Mouse (Mus musculus) myocyte (in vitro differentiated cells): ENCODE data around the gene Clmn. TPM values are rescaled to one million over a fixed set of nuclear protein-coding genes. Genes with fewer than 3 reads are reported as not detected.

ENCODE experiments used
- H3K27me3 ChIP-seq: one replicate; pipeline ENCODE4 v1.6.1; 2011; ENCODE audit not compliant: control insufficient read depth, insufficient read depth, insufficient read length
- H3K36me3 ChIP-seq: one replicate; pipeline ENCODE4 v1.6.1; 2011; ENCODE audit not compliant: control insufficient read depth, insufficient read depth
- H3K4me2 ChIP-seq: one replicate; pipeline ENCODE4 v1.6.1; 2011; ENCODE audit warnings: low read depth, control low read depth
- H3K4me3 ChIP-seq: one replicate; pipeline ENCODE4 v1.5.1; 2011; ENCODE audit warnings: mild to moderate bottlenecking, control low read depth, moderate library complexity
- H3K79me2 ChIP-seq: one replicate; pipeline ENCODE4 v1.6.1; 2011; ENCODE audit not compliant: control insufficient read depth, insufficient read depth
- H3ac ChIP-seq: one replicate; pipeline ENCODE4 v1.6.1; 2011; ENCODE audit not compliant: control insufficient read depth, insufficient read length
- CEBPB ChIP-seq: IDR thresholded peaks from 2 replicates; pipeline ENCODE4 v1.6.1; 2011; ENCODE audit warnings: mild to moderate bottlenecking, moderate library complexity; ENCODE audit not compliant: poor library complexity, insufficient read depth, severe bottlenecking
- E2F4 ChIP-seq: IDR thresholded peaks from one replicate; pipeline ENCODE4 v1.6.1; 2011; ENCODE audit warnings: mild to moderate bottlenecking, control low read depth, moderate library complexity; ENCODE audit not compliant: insufficient read depth
- MAX ChIP-seq: IDR thresholded peaks from one replicate; pipeline ENCODE4 v1.6.1; 2011; ENCODE audit warnings: low read depth, mild to moderate bottlenecking, control low read depth
- MYOD1 ChIP-seq, 3 experiments: IDR thresholded peaks; one replicate each; pipeline ENCODE4 v1.6.1; 2011; ENCODE audit warnings: control low read depth in 2 of 3, low read depth in 2 of 3, mild to moderate bottlenecking in 2 of 3, moderate library complexity in 1 of 3; ENCODE audit not compliant: insufficient read length in 2 of 3, control insufficient read depth in 1 of 3
- MYOG ChIP-seq, 3 experiments: IDR thresholded peaks; one replicate each; pipeline ENCODE4 v1.6.1; 2011; ENCODE audit warnings: control low read depth in 2 of 3, low read depth in 2 of 3, mild to moderate bottlenecking in 2 of 3; ENCODE audit not compliant: insufficient read length in 2 of 3, control insufficient read depth in 1 of 3, insufficient read depth in 1 of 3
- POLR2A ChIP-seq: IDR thresholded peaks from one replicate; pipeline ENCODE4 v1.6.1; 2011; ENCODE audit warnings: low read depth, mild to moderate bottlenecking, control low read depth, moderate library complexity; ENCODE audit not compliant: insufficient read length
- POLR2AphosphoS2 ChIP-seq: IDR thresholded peaks from one replicate; pipeline ENCODE4 v1.6.1; 2011; ENCODE audit warnings: low read depth, control low read depth; ENCODE audit not compliant: insufficient read length
- REST ChIP-seq: IDR thresholded peaks from one replicate; pipeline ENCODE4 v1.6.1; 2011; ENCODE audit warnings: mild to moderate bottlenecking, control low read depth, moderate library complexity; ENCODE audit not compliant: insufficient read depth, insufficient read length
- SRF ChIP-seq: IDR thresholded peaks from one replicate; pipeline ENCODE4 v1.6.1; 2011; ENCODE audit warnings: low read depth; ENCODE audit not compliant: control insufficient read depth, insufficient read length
- TCF12 ChIP-seq: IDR thresholded peaks from one replicate; pipeline ENCODE4 v1.6.1; 2011; ENCODE audit warnings: mild to moderate bottlenecking, control low read depth; ENCODE audit not compliant: poor library complexity, insufficient read depth, severe bottlenecking
- TCF3 ChIP-seq: IDR thresholded peaks from one replicate; pipeline ENCODE4 v1.6.1; 2011; ENCODE audit warnings: low read depth, control low read depth; ENCODE audit not compliant: insufficient read length
- USF1 ChIP-seq: IDR thresholded peaks from one replicate; pipeline ENCODE4 v1.6.1; 2011; ENCODE audit warnings: low read depth, mild to moderate bottlenecking, control low read depth, moderate library complexity
- polyA plus RNA-seq: library from polyadenylated mRNA; unstranded; fragments of >200 nt; fragmentation: generic; extraction: Trizol; gene quantifications from one replicate; pipeline ENCODE4 v1.2.1, GENCODE M21; 2012; ENCODE audit warnings: missing spikeins

Gene Clmn
- polyA plus RNA-seq, 1 experiment = 0.07 TPM

DNA sequence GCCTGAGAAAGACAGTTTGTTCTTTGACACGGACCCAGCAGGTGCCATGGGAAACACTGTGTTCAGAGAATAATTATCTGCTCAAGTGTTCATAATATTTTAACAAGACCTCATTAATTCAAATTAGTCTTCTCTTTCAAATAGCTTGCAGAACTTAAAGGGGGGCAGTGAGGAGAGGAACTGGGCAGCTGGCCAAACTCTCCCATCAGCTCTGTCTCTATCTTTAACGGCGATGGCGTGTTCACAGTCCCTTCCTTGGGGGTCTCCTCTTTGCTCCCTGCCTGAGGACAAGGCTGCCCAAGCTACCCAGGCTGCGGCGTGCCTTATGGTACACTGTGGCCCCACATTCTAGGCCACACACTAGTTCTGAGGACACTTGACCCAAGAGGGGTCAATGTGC is 37.2 kb downstream of the Clmn start:
- Histone ChIP-seq H3K27me3 (peaks cover 29% of the 10 kb centered on the region), H3K79me2 (no peaks in the 10 kb centered on the region), H3K4me2 (no peak overlapping the region), H3K36me3 (no peaks in the 10 kb centered on the region), H3ac (no peak overlapping the region), H3K4me3 (no peak overlapping the region)
- TF ChIP-seq POLR2AphosphoS2 = no peak
- no peak for TF ChIP-seq MAX
- TF ChIP-seq POLR2A = no peak
- TF ChIP-seq REST = no peak
- no peak for TF ChIP-seq MYOG (IDR thresholded peaks at IDR 0.05; ENCODE audit: control insufficient read depth in 1 of 3, insufficient read depth in 1 of 3, insufficient read length in 2 of 3, low read depth in 2 of 3)
- TF ChIP-seq CEBPB = no peak
- TF ChIP-seq MYOD1 (IDR thresholded peaks at IDR 0.05; ENCODE audit: control insufficient read depth in 1 of 3, insufficient read length in 2 of 3, low read depth in 2 of 3) = no peak
- no peak for TF ChIP-seq TCF3
- TF ChIP-seq TCF12 = no peak
- no peak for TF ChIP-seq E2F4
- no peak for TF ChIP-seq SRF
- TF ChIP-seq USF1 = no peak

DNA sequence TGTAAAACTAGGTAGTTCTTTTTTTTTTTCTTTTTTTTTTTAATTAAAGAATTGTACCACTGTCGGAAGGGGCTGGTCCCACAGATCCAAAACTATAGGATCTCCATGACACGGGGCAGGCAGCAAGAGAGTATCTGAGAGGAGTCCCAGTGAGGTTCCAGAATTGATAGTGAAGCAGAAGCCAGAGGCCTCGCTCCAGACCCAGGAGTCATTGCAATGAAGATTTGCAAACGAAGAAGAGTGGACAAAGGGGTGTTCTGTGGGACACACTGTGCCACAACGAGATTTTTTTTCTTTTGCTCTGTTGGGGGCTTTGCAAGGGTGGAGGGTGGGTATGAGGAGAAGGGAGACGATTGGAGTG is 40.0 kb downstream of the Clmn start:
- H3K36me3 ChIP-seq = no peaks in the 10 kb centered on the region
- H3K4me3 ChIP-seq = no peak overlapping the region
- H3K79me2 ChIP-seq = no peaks in the 10 kb centered on the region
- H3K4me2 ChIP-seq = no peak overlapping the region
- H3ac ChIP-seq = no peak overlapping the region
- H3K27me3 ChIP-seq = peaks cover 16% of the 10 kb centered on the region
- no peak for TF ChIP-seq MYOG (IDR thresholded peaks at IDR 0.05; ENCODE audit: control insufficient read depth in 1 of 3, insufficient read depth in 1 of 3, insufficient read length in 2 of 3, low read depth in 2 of 3)
- no peak for TF ChIP-seq TCF12

DNA sequence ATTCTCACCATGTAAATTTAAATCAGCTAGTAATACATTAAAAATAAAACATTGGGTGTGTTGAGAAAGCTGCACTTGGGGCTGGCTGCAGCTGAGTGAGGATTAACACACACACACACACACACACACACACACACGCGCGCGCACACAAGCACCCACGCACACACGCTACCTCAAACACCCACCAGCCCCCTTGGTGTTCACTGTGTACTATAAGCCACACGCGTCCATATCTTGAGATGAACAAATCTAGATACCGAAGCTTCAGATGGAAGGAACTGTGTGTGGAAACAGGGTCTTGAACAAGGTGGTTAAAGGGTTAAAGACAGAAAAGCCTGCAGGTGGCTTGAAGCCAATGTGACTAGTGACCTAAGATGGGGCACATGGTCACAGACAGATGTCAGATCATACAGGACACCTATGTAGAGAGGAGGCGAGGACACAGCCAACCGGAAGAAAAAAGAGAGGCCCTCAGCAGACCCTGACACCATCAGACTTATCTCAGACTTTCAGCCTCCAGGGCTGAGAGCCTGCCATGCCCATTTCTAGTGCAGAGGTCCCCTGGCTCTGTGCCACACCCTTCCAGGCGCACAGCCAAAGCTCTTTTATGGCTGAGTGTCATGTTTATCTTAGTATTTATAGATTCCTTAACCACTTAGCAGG is 40.5 kb downstream of the Clmn start:
- Histone ChIP-seq H3K4me2 (no peak overlapping the region), H3ac (no peak overlapping the region), H3K79me2 (no peaks in the 10 kb centered on the region), H3K36me3 (no peaks in the 10 kb centered on the region), H3K27me3 (peaks cover 11% of the 10 kb centered on the region), H3K4me3 (no peak overlapping the region)
- TF ChIP-seq MYOG (IDR thresholded peaks at IDR 0.05; ENCODE audit: control insufficient read depth in 1 of 3, insufficient read depth in 1 of 3, insufficient read length in 2 of 3, low read depth in 2 of 3) (no peak), POLR2A (no peak), E2F4 (no peak), TCF3 (no peak), MAX (no peak), SRF (no peak), CEBPB (no peak), POLR2AphosphoS2 (no peak), REST (no peak), TCF12 (no peak), MYOD1 (IDR thresholded peaks at IDR 0.05; ENCODE audit: control insufficient read depth in 1 of 3, insufficient read length in 2 of 3, low read depth in 2 of 3) (no peak), USF1 (no peak)

DNA sequence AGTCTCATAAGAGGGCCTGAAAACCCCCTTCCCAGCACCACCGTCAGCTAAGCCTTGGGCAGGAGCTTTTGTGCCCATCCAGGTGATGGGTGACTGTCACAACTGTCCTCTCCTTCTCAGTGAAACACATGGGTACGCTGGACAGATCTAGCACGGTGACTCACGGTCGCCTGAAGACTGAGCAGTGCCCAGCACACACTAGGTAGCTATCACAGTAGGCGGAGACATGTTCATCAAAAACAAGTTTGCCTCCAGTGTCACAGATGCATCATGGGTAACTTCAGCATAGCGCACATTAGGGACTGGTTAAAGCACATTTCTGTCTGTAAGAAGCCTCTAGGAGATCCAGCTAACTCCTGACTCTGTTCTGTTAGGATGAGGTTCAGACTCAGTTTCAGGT is 41.2 kb downstream of the Clmn start:
- Histone ChIP-seq H3K36me3 (no peaks in the 10 kb centered on the region), H3K4me3 (no peak overlapping the region), H3ac (no peak overlapping the region), H3K27me3 (peaks cover 9% of the 10 kb centered on the region), H3K79me2 (no peaks in the 10 kb centered on the region), H3K4me2 (no peak overlapping the region)
- TF ChIP-seq REST (peak; percentile 16), MYOD1 (IDR thresholded peaks at IDR 0.05; ENCODE audit: control insufficient read depth in 1 of 3, insufficient read length in 2 of 3, low read depth in 2 of 3) (no peak)

DNA sequence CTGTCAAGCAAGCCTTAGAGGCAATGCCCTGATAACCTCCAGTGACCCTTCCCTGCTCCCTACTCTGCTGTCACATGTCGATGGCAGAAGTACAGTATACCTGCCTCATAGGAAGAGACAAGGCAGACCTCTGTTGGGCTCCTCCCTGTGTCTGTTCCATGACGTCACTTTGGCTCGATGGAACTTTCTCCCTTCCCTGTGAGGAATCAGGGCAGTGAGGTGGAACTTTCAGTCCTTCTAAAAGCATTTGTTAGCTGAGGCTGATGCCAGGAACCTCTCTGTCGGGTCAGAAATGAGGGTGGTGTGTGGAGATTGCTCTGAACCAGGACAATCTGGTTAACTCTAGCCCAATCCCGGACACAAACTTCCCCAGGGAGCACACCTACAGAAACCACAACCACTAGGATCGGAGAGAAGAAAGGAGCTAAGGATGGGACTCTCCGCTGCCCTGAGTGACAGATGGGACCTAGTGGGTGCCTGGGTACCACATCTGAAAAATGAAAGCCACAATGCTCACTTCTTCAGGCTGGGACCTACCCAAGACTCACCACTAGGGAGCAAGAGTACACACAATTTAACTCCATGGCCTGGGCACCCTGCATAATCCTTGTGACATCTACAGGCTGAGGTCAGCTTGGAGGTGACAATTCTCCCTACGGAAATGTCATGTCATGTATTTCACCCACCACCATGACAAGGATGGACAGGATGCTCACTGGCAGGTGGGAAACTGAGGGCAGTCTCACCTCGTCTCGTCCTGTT is 41.9 kb downstream of the Clmn start:
- no peak overlapping the region for H3K4me2 ChIP-seq
- peaks cover 9% of the 10 kb centered on the region for H3K27me3 ChIP-seq
- no peak for TF ChIP-seq MYOD1 (IDR thresholded peaks at IDR 0.05; ENCODE audit: control insufficient read depth in 1 of 3, insufficient read length in 2 of 3, low read depth in 2 of 3)
- no peak for TF ChIP-seq TCF12
- TF ChIP-seq E2F4 = no peak
- no peak for TF ChIP-seq POLR2A
- no peak for TF ChIP-seq TCF3
- no peak for TF ChIP-seq USF1
- TF ChIP-seq SRF = no peak
- no peak for TF ChIP-seq POLR2AphosphoS2
- no peak for TF ChIP-seq MYOG (IDR thresholded peaks at IDR 0.05; ENCODE audit: control insufficient read depth in 1 of 3, insufficient read depth in 1 of 3, insufficient read length in 2 of 3, low read depth in 2 of 3)
- TF ChIP-seq REST = no peak
- no peak for TF ChIP-seq CEBPB
- TF ChIP-seq MAX = no peak

More for the DNA sequence above, 41.9 kb downstream of the Clmn start:
- Histone ChIP-seq H3K36me3 (no peaks in the 10 kb centered on the region), H3K4me3 (no peak overlapping the region), H3ac (no peak overlapping the region), H3K79me2 (no peaks in the 10 kb centered on the region)
